Mouse (Mus musculus) ovary, postnatal 36 days (tissue): ENCODE data around the gene Cdca4.
A peak's percentile ranks its signal among the peaks of the same experiment; 100 is the strongest.
"Not testable (repeated sequence)": the region's sequence is repeated elsewhere in the genome, so short reads cannot be mapped to it uniquely, and the experiment has no call there.

Experiments used
- DNase-seq: peaks from one replicate; pipeline ENCODE4 v3.0.0; 2022; ENCODE audit warnings: low spot score, mixed read lengths

Gene Cdca4

GRCm38 (mm10) chr12:112857021-112857925 lies 28.1 kb upstream of the Cdca4 start:
- DNase-seq = no peak

- no peak for DNase-seq
Measured at GRCm38 (mm10) chr12:112856338-112856737, 27.1 kb upstream of the Cdca4 start.

- no peak for DNase-seq
Measured at GRCm38 (mm10) chr12:112854610-112855333, 25.5 kb upstream of the Cdca4 start.

GRCm38 (mm10) chr12:112853050-112853729 lies 24.0 kb upstream of the Cdca4 start:
- no peak for DNase-seq

GRCm38 (mm10) chr12:112851116-112851515 lies 21.9 kb upstream of the Cdca4 start:
- no peak for DNase-seq

- no peak for DNase-seq
Measured at GRCm38 (mm10) chr12:112850344-112850743, 21.1 kb upstream of the Cdca4 start.

- DNase-seq = no peak
Measured at GRCm38 (mm10) chr12:112849235-112850022, 20.2 kb upstream of the Cdca4 start.

- no peak for DNase-seq
Measured at GRCm38 (mm10) chr12:112847880-112848279, 18.7 kb upstream of the Cdca4 start.

- DNase-seq = peak; percentile 86
Measured at GRCm38 (mm10) chr12:112843803-112844202, 14.6 kb upstream of the Cdca4 start.

GRCm38 (mm10) chr12:112842128-112842527 lies 12.9 kb upstream of the Cdca4 start:
- not testable (repeated sequence) for DNase-seq

GRCm38 (mm10) chr12:112841338-112841892 lies 12.2 kb upstream of the Cdca4 start:
- not testable (repeated sequence) for DNase-seq

- no peak for DNase-seq
Measured at GRCm38 (mm10) chr12:112840209-112841086, 11.2 kb upstream of the Cdca4 start.

- DNase-seq = no peak
Measured at GRCm38 (mm10) chr12:112835046-112835445, 5.8 kb upstream of the Cdca4 start.

GRCm38 (mm10) chr12:112833527-112833926 lies 4.3 kb upstream of the Cdca4 start:
- no peak for DNase-seq

GRCm38 (mm10) chr12:112832411-112832810 lies 3.2 kb upstream of the Cdca4 start:
- no peak for DNase-seq

GRCm38 (mm10) chr12:112830570-112830969 lies 1.3 kb upstream of the Cdca4 start:
- no peak for DNase-seq

- DNase-seq = no peak
Measured at GRCm38 (mm10) chr12:112830141-112830540, 918 bp upstream of the Cdca4 start.

- DNase-seq = no peak
Measured at GRCm38 (mm10) chr12:112828501-112829243, 551 bp downstream of the Cdca4 start.

- DNase-seq = no peak
Measured at GRCm38 (mm10) chr12:112825901-112826300, 3.3 kb downstream of the Cdca4 start.

- no peak for DNase-seq
Measured at GRCm38 (mm10) chr12:112823221-112823620, 6.0 kb downstream of the Cdca4 start.
